Mouse (Mus musculus) liver, adult 10 weeks (tissue): ENCODE results near the gene Stag3. TPM values are rescaled to one million over a fixed set of nuclear protein-coding genes. Genes with fewer than 3 reads are reported as not detected.

ENCODE experiments used
- polyA plus RNA-seq: library from polyadenylated mRNA; stranded (reverse); fragments of 350-450 nt; fragmentation: Illumina TruSeq; extraction: RNeasy Lipid Tissue Mini Kit (QIAGEN cat#74804); gene quantifications from one replicate; pipeline ENCODE4 v1.2.3, GENCODE M21; 2014; ENCODE audit warnings: low read depth, low replicate concordance

The Stag3 gene
- not detected for polyA plus RNA-seq

DNA sequence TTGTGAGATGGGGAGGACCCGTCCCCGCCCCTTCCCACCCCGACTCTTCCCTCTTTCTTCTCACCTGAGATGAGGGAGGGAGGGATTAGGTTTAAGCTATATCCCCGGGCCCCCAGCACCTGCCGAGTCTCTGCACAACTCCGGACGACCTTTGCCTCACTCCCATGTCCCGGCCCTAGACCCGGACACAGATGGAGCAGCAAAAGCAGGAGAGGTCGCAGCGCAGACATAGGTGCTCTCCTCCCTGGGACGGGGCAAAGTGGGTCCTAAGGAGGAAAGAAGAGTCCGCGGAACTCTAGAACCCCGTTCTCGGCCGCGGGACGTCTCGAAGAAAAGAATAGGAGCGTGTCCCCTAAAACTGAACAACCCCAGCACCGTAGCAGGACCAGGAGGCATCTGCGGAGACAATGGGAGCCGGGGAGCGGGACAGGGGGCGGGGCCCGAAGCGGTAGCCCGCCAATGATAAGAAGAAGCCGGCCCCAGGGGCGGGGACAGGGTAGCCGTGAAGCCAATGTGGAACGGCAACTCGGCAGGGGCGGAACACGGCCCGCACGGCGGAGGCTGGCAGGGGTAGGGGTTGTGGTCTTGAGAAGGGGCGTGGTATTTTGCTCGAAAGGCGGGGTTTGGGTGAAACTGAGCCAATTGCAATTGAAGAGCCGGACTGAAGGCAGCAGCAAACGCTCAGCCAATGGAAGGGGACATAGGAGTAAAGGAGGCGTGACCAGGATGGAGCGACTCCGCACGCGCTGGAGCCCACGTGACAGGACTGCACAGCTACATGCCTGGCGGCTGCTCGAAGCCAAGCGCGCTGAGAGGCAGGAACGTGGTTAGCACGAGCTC lies at the start of gene Stag3, which contains the start of the genes Gm43720 and Gpc2:
Gene Stag3, plus strand, starts transcription at position 656 of the 840 bp plus-strand sequence.
Gene Gm43720, minus strand, starts transcription at position 374 of the 840 bp plus-strand sequence.
Gene Gpc2, minus strand, starts transcription at position 421 of the 840 bp plus-strand sequence.

DNA sequence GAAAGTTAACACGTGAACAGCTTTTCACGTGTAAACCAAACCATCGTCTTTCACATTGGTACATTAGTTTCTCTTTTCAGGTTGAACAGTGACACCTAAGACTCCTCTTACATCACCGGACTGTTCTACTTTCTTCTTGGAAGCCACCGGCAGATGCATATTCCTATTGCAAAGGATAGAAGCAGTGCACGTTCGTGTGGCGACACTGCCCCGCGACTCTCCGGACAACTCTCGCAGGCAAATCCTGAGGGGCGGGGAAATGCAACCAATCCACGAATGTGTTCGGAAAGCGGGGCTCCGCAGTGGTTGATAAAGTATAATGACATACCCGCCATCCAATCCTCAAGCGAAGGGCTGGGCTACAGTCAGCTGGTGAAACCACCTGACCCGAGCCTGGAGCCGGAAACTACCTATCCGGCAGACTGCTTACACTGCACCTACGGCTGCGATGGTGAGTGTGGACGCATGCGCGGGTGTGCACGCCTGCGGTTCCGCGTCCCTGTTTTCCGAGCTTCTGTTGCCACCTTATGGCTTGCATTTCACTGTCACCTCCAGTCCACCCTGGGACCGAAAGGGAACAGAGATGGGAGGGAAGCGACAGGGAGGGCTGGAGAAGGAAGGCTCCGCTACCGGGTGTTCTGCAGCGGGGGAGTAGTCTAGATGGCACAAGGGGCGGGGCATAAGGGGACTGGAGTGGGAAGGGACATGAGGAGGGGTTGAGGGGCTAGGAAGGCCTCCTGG lies 24.5 kb upstream of the Stag3 start, which contains the start of gene Lamtor4:
Gene Lamtor4, plus strand, starts transcription at position 130 of the 741 bp plus-strand sequence.

DNA sequence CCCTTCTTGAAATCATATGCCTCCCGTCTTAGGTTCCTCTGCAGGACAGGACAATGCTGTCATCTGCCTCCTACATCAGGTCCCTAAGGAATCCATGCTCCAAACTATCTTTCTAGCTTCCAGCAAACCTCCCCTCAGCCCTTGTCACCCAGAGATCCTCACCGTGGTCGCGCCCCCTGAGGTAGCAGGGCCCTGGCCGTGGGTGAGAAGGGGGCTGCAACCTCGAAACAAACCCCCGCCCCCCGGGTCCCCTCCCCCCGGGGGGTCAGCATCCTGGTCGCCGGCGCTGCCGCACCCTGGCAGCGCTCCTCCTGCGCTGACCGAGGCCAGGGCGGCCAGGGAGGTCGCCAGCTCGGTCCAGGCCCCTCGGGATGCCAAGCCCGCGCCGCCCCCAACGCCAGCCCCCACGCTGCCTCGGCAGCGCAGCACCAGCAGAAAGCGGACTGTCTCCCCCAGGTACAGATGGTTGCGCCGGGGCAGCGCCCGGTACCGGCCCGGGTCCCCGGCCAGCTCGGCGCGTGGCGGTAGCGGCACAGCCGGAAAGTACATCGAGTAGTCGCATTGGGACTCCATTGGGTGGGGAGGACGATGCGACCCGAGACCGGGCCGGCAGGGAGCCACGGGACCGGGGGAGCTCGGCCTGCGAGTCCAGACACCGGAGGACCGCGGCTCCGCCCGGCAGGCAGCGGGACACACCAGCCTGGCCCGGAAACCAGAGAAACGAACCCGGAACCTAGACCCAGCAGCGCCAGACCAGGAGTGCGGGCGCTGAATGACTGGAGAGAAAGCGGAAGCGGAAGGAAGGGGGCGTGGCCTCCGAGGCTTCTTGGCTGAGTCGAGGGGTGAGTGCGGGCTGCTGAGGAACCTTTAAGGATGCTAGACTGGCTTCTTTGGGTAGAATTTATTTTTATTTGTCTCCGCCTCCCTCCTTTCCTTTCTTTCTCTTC lies 16.5 kb upstream of the Stag3 start, which contains the start of gene BC037034:
Gene BC037034, minus strand, starts transcription at position 774 of the 947 bp plus-strand sequence.

DNA sequence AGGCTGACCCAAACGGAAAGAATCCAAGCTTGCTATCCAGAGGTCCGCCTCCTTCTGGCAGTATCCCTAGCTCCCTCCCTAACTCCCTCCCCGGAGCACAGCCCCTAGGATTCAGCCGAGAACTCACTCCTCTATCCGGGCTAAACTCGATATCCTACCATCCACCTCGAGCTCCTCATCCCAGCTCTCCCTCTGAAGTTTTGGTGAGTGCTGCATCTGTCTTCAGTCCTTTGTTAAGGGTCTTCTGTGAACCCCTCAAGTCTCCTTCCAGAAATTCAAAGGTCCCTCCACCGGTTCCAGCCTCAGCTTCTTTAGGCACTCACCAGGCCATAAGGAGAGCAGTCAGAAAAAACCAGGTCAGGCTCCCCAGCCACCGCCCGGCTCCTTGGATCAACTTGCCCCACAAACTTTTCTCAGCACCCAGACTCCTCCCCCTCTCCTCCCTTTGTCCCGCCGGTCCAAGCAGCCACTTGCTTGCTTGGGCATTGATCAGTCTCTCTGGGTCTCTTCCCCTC lies 7.6 kb upstream of the Stag3 start, which contains the start of gene Gal3st4:
Gene Gal3st4, minus strand, starts transcription at position 432 of the 515 bp plus-strand sequence.

DNA sequence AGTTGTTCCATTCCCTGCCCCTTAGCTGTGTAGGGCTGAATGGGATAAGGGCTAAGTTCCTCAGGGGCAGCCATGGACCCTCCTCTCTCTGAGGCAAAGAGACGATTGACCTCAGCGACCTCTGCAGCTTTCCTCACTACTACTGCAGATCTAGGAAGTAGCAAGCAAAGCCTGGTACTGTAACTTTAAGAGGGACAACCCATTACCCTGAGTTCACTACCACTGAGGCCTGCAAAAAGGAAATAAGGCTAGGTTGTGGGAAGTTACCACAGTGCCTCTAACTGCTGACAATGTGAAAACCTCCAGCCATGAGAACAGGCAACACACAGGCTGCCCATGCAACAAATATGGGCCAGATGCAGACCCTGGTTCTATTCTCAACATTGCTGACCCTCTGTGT lies 61.6 kb downstream of the Stag3 start, which contains the start of gene Pvrig:
Gene Pvrig, plus strand, starts transcription at position 301 of the 400 bp plus-strand sequence.

Other genes with a start within 250 kb of the Stag3 start
- gene Smok3c, start 227.0 kb upstream of the Stag3 start, polyA plus RNA-seq, result not detected
- 22.7 TPM for gene Zkscan1, start 195.2 kb upstream of the Stag3 start, polyA plus RNA-seq
- 10.4 TPM for gene Zscan21, start 163.3 kb upstream of the Stag3 start, polyA plus RNA-seq
- 6.7 TPM for gene Zfp113, start 124.5 kb upstream of the Stag3 start, polyA plus RNA-seq
- 67.4 TPM for gene Cops6, start 119.2 kb upstream of the Stag3 start, polyA plus RNA-seq
- 2.3 TPM for gene Ap4m1, start 108.2 kb upstream of the Stag3 start, polyA plus RNA-seq
- gene Mcm7, start 107.8 kb upstream of the Stag3 start, polyA plus RNA-seq, result 6.4 TPM
- gene Taf6, start 92.8 kb upstream of the Stag3 start, polyA plus RNA-seq, result 4.8 TPM
- 4.6 TPM for gene Cnpy4, start 92.8 kb upstream of the Stag3 start, polyA plus RNA-seq
- 0.29 TPM for gene Mblac1, start 85.9 kb upstream of the Stag3 start, polyA plus RNA-seq
- gene Nxpe5, start 54.3 kb upstream of the Stag3 start, polyA plus RNA-seq, result not detected
- gene Lamtor4, start 24.8 kb upstream of the Stag3 start, polyA plus RNA-seq, result 1.3 TPM
- gene BC037034, start 16.2 kb upstream of the Stag3 start, polyA plus RNA-seq, result 1.8 TPM
- gene Gal3st4, start 7.4 kb upstream of the Stag3 start, polyA plus RNA-seq, result not detected
- not detected for gene Gm43720, start 282 bp upstream of the Stag3 start, polyA plus RNA-seq
- gene Gpc2, start 235 bp upstream of the Stag3 start, polyA plus RNA-seq, result 0.13 TPM
- not detected for gene Pvrig, start 61.7 kb downstream of the Stag3 start, polyA plus RNA-seq
- 7.2 TPM for gene Zfp157, start 161.2 kb downstream of the Stag3 start, polyA plus RNA-seq